Mouse (Mus musculus) forebrain, embryonic 12.5 days (tissue): ENCODE data around the gene Sirpa. TPM values are rescaled to one million over a fixed set of nuclear protein-coding genes. Genes with fewer than 3 reads are reported as not detected.

Source experiments
- ATAC-seq: fragments of 200-750 bp; cut with Nextera tagmentation; 2 replicates; pipeline ENCODE4 v1.8.0; 2017; ENCODE audit warnings: moderate TSS enrichment; ENCODE audit not compliant: low FRiP score
- H3K27ac ChIP-seq: fragments of 300-500 bp; sonication (generic); 2 replicates; pipeline ENCODE4 v1.5.1; 2016; ENCODE audit warnings: mild to moderate bottlenecking
- H3K27me3 ChIP-seq: fragments of 300-500 bp; sonication (generic); 2 replicates; pipeline ENCODE4 v1.6.1; 2016; ENCODE audit warnings: mild to moderate bottlenecking
- H3K36me3 ChIP-seq: fragments of 300-500 bp; sonication (generic); replicated peaks from 2 replicates; pipeline ENCODE4 v1.6.1; 2016; ENCODE audit warnings: mild to moderate bottlenecking
- H3K4me1 ChIP-seq: fragments of 300-500 bp; sonication (generic); 2 replicates; pipeline ENCODE4 v1.6.1; 2016
- H3K4me2 ChIP-seq: fragments of 300-500 bp; sonication (generic); 2 replicates; pipeline ENCODE4 v1.6.1; 2016; ENCODE audit warnings: mild to moderate bottlenecking, moderate library complexity
- H3K4me3 ChIP-seq: fragments of 300-500 bp; sonication (generic); replicated peaks from 2 replicates; pipeline ENCODE4 v1.5.1; 2016; ENCODE audit warnings: mild to moderate bottlenecking
- H3K9ac ChIP-seq: fragments of 300-500 bp; sonication (generic); 2 replicates; pipeline ENCODE4 v1.6.1; 2016; ENCODE audit warnings: mild to moderate bottlenecking
- H3K9me3 ChIP-seq: fragments of 300-500 bp; sonication (generic); 2 replicates; pipeline ENCODE4 v1.6.1; 2016
- WGBS: fragments of 180-500 bp; shearing (Covaris S2); methylation state at CpG from one replicate; pipeline ENCODE4 v1.1.7; 2016; 5-methylcytosine and 5-hydroxymethylcytosine counted together
- polyA plus RNA-seq: library from polyadenylated mRNA; unstranded; fragments of >200 nt; fragmentation: Nextera tagmentation; extraction: Ambion mirVana; gene quantifications from 2 replicates; pipeline ENCODE4 v1.2.1, GENCODE M21; 2016

The Sirpa gene
- polyA plus RNA-seq, 1 experiment from 2014 or later, result 18.2 TPM

- H3K27me3 ChIP-seq, result no peaks in the 10 kb centered on the region
- no peak overlapping the region for H3K4me3 ChIP-seq
- peaks cover 26% of the 10 kb centered on the region for H3K4me1 ChIP-seq
- 78% methylated on average over 11 of the region's 11 CpGs for WGBS
- no peaks in the 10 kb centered on the region for H3K36me3 ChIP-seq
- no peak overlapping the region for H3K4me2 ChIP-seq
- no peaks in the 10 kb centered on the region for H3K9me3 ChIP-seq
- H3K27ac ChIP-seq, result peak overlapping the region; percentile 42; the same call in 1 of the 2 replicates
- ATAC-seq, result no peak
- no peak overlapping the region for H3K9ac ChIP-seq
These were observed 6.6 kb upstream of the Sirpa start for GRCm38 (mm10) chr2:129585904-129586514.

- no peaks in the 10 kb centered on the region for H3K9me3 ChIP-seq
- peaks cover 33% of the 10 kb centered on the region for H3K4me1 ChIP-seq
- WGBS, result 53% methylated on average over 3 of the region's 3 CpGs
- no peak overlapping the region for H3K27ac ChIP-seq
- no peak for ATAC-seq
- no peak overlapping the region for H3K4me2 ChIP-seq
- no peak overlapping the region for H3K9ac ChIP-seq
- H3K36me3 ChIP-seq, result no peaks in the 10 kb centered on the region
- H3K27me3 ChIP-seq, result peaks cover 5% of the 10 kb centered on the region; the same call in 1 of the 2 replicates
- H3K4me3 ChIP-seq, result no peak overlapping the region
These were observed 5.4 kb upstream of the Sirpa start for GRCm38 (mm10) chr2:129587241-129587640.

GRCm38 (mm10) chr2:129587825-129588251 is 4.8 kb upstream of the Sirpa start:
- WGBS, result 10% methylated on average over 7 of the region's 7 CpGs
- Histone ChIP-seq H3K4me1 (peaks cover 38% of the 10 kb centered on the region), H3K9me3 (no peaks in the 10 kb centered on the region), H3K36me3 (no peaks in the 10 kb centered on the region), H3K27ac (no peak overlapping the region), H3K9ac (no peak overlapping the region), H3K27me3 (peaks cover 5% of the 10 kb centered on the region; the same call in 1 of the 2 replicates), H3K4me2 (no peak overlapping the region), H3K4me3 (no peak overlapping the region)
- no peak for ATAC-seq

- no peaks in the 10 kb centered on the region for H3K36me3 ChIP-seq
- peak overlapping the region; percentile 68; the same call in 1 of the 2 replicates for H3K4me3 ChIP-seq
- peak overlapping the region; percentile 91; the same call in 1 of the 2 replicates for H3K27ac ChIP-seq
- H3K9me3 ChIP-seq, result no peaks in the 10 kb centered on the region
- no peak overlapping the region for H3K9ac ChIP-seq
- peak overlapping the region; percentile 90 for H3K4me2 ChIP-seq
- ATAC-seq, result no peak
- 70% methylated on average over 4 of the region's 4 CpGs for WGBS
- peaks cover 39% of the 10 kb centered on the region for H3K4me1 ChIP-seq
- peaks cover 5% of the 10 kb centered on the region; the same call in 1 of the 2 replicates for H3K27me3 ChIP-seq
These were observed 738 bp upstream of the Sirpa start for GRCm38 (mm10) chr2:129591897-129592296.

- peak; percentile 80 for ATAC-seq
- Histone ChIP-seq H3K4me1 (peaks cover 31% of the 10 kb centered on the region), H3K4me3 (peak overlapping the region; percentile 68), H3K27me3 (peaks cover 5% of the 10 kb centered on the region; the same call in 1 of the 2 replicates), H3K27ac (peak overlapping the region; percentile 91), H3K4me2 (peak overlapping the region; percentile 90), H3K9me3 (no peaks in the 10 kb centered on the region), H3K9ac (peak overlapping the region; percentile 84), H3K36me3 (no peaks in the 10 kb centered on the region)
- under 1% methylated on average over 67 of the region's 77 CpGs for WGBS
These were observed 673 bp downstream of the Sirpa start for GRCm38 (mm10) chr2:129593141-129593875.

- ATAC-seq, result peak; percentile 4; the same call in 1 of the 2 replicates
- peaks cover 5% of the 10 kb centered on the region; the same call in 1 of the 2 replicates for H3K27me3 ChIP-seq
- peak overlapping the region; percentile 91; the same call in 1 of the 2 replicates for H3K27ac ChIP-seq
- H3K9ac ChIP-seq, result peak overlapping the region; percentile 84
- no peaks in the 10 kb centered on the region for H3K36me3 ChIP-seq
- H3K4me1 ChIP-seq, result peaks cover 30% of the 10 kb centered on the region
- no peaks in the 10 kb centered on the region for H3K9me3 ChIP-seq
- H3K4me3 ChIP-seq, result peak overlapping the region; percentile 68
- WGBS, result 3% methylated on average over 13 of the region's 13 CpGs
- peak overlapping the region; percentile 90 for H3K4me2 ChIP-seq
These were observed 1.3 kb downstream of the Sirpa start for GRCm38 (mm10) chr2:129593876-129594421.

- Histone ChIP-seq H3K27me3 (peaks cover 5% of the 10 kb centered on the region; the same call in 1 of the 2 replicates), H3K4me1 (peaks cover 36% of the 10 kb centered on the region), H3K4me2 (peak overlapping the region; percentile 90), H3K9ac (peak overlapping the region; percentile 25; the same call in 1 of the 2 replicates), H3K27ac (no peak overlapping the region), H3K9me3 (no peaks in the 10 kb centered on the region), H3K4me3 (peak overlapping the region; percentile 68; the same call in 1 of the 2 replicates), H3K36me3 (no peaks in the 10 kb centered on the region)
- 69% methylated on average over 4 of the region's 4 CpGs for WGBS
- ATAC-seq, result no peak
These were observed 1.9 kb downstream of the Sirpa start for GRCm38 (mm10) chr2:129594569-129594968.

- no peak for ATAC-seq
- H3K4me3 ChIP-seq, result no peak overlapping the region
These were observed 2.6 kb downstream of the Sirpa start for GRCm38 (mm10) chr2:129595206-129595605.

GRCm38 (mm10) chr2:129595661-129596209 is 3.1 kb downstream of the Sirpa start:
- no peak overlapping the region for H3K9ac ChIP-seq
- H3K4me1 ChIP-seq, result peaks cover 39% of the 10 kb centered on the region
- no peak overlapping the region for H3K4me2 ChIP-seq
- ATAC-seq, result no peak
- H3K4me3 ChIP-seq, result no peak overlapping the region
- H3K36me3 ChIP-seq, result no peaks in the 10 kb centered on the region
- WGBS, result 66% methylated on average over 7 of the region's 7 CpGs
- peaks cover 5% of the 10 kb centered on the region; the same call in 1 of the 2 replicates for H3K27me3 ChIP-seq
- no peaks in the 10 kb centered on the region for H3K9me3 ChIP-seq
- no peak overlapping the region for H3K27ac ChIP-seq

More at GRCm38 (mm10) chr2:129595206-129595605, 2.6 kb downstream of the Sirpa start:
- Histone ChIP-seq H3K36me3 (no peaks in the 10 kb centered on the region), H3K9me3 (no peaks in the 10 kb centered on the region), H3K9ac (no peak overlapping the region), H3K4me2 (no peak overlapping the region), H3K27ac (no peak overlapping the region), H3K27me3 (peaks cover 5% of the 10 kb centered on the region; the same call in 1 of the 2 replicates), H3K4me1 (peaks cover 39% of the 10 kb centered on the region)
- WGBS, result 63% methylated on average over 4 of the region's 4 CpGs

- Histone ChIP-seq H3K36me3 (no peaks in the 10 kb centered on the region), H3K9ac (no peak overlapping the region), H3K4me3 (no peak overlapping the region), H3K4me1 (peaks cover 38% of the 10 kb centered on the region), H3K4me2 (no peak overlapping the region), H3K27me3 (0 out of 2 replicates have a peak, but pooled peaks cover under 1% of the 10 kb centered on the region), H3K9me3 (no peaks in the 10 kb centered on the region), H3K27ac (no peak overlapping the region)
- WGBS, result 88% methylated on average over 15 of the region's 15 CpGs
- no peak for ATAC-seq
These were observed 4.0 kb downstream of the Sirpa start for GRCm38 (mm10) chr2:129596555-129597172.

- no peak for ATAC-seq
These were observed 4.9 kb downstream of the Sirpa start for GRCm38 (mm10) chr2:129597581-129597980.

More at GRCm38 (mm10) chr2:129597581-129597980, 4.9 kb downstream of the Sirpa start:
- Histone ChIP-seq H3K4me3 (no peak overlapping the region), H3K27ac (no peak overlapping the region), H3K27me3 (no peaks in the 10 kb centered on the region), H3K36me3 (no peaks in the 10 kb centered on the region), H3K4me1 (peaks cover 29% of the 10 kb centered on the region), H3K9me3 (no peaks in the 10 kb centered on the region), H3K4me2 (no peak overlapping the region), H3K9ac (no peak overlapping the region)
- 32% methylated on average over 1 of the region's 1 CpGs for WGBS
